Mouse (Mus musculus) G1E (cell line): ENCODE results near the gene Bms1. TPM values are rescaled to one million over a fixed set of nuclear protein-coding genes. Genes with fewer than 3 reads are reported as not detected.

ENCODE experiments used
- ATAC-seq: 2 replicates; pipeline ENCODE4 v1.8.0; 2016; ENCODE audit warnings: mild to moderate bottlenecking; ENCODE audit not compliant: insufficient number of reproducible peaks, poor library complexity, low FRiP score, severe bottlenecking; ENCODE audit errors: extremely low read depth
- DNase-seq: peaks from one replicate; pipeline ENCODE4 v3.0.0; 2012; ENCODE audit warnings: low spot score
- H3K27me3 ChIP-seq: 2 replicates; pipeline ENCODE4 v1.6.1; 2012; ENCODE audit warnings: mild to moderate bottlenecking, low read length, inconsistent platforms; ENCODE audit not compliant: insufficient read depth
- H3K36me3 ChIP-seq: replicated peaks from 2 replicates; pipeline ENCODE3; 2012; ENCODE audit warnings: mild to moderate bottlenecking, inconsistent platforms
- H3K4me1 ChIP-seq: 2 replicates; pipeline ENCODE4 v1.6.1; 2012; ENCODE audit warnings: low read depth, low read length, inconsistent platforms, mixed read lengths; ENCODE audit not compliant: insufficient read depth
- H3K4me3 ChIP-seq: 2 replicates; pipeline ENCODE4 v1.5.1; 2012; ENCODE audit warnings: low read depth, mild to moderate bottlenecking, inconsistent platforms, low read length, moderate library complexity, mixed read lengths
- H3K9me3 ChIP-seq: replicated peaks from 2 replicates; pipeline ENCODE4 v1.6.1; 2012; ENCODE audit warnings: inconsistent platforms
- CTCF ChIP-seq: IDR thresholded peaks from 2 replicates; pipeline ENCODE4 v1.5.1; 2012; ENCODE audit warnings: low read depth, low read length, inconsistent platforms, mixed read lengths
- GATA1 ChIP-seq: IDR thresholded peaks from 2 replicates; pipeline ENCODE4 v1.6.1; 2012; ENCODE audit warnings: borderline replicate concordance, low read length, inconsistent platforms, mixed read lengths
- GATA2 ChIP-seq: IDR thresholded peaks from 2 replicates; pipeline ENCODE4 v1.6.1; 2012; ENCODE audit warnings: low read depth, low read length, inconsistent platforms, borderline replicate concordance
- POLR2AphosphoS5 ChIP-seq: IDR thresholded peaks from 2 replicates; pipeline ENCODE4 v1.6.1; 2012; ENCODE audit warnings: low read depth, low read length, inconsistent platforms; ENCODE audit not compliant: insufficient replicate concordance
- TAL1 ChIP-seq: conservative IDR thresholded peaks from 2 replicates; pipeline ENCODE4 v1.6.1; 2012; ENCODE audit warnings: low read depth, low read length, inconsistent platforms, mixed read lengths
- polyA plus RNA-seq: library from polyadenylated mRNA; stranded (reverse); fragments of >175 nt; gene quantifications from 2 replicates; pipeline ENCODE4 v1.2.3, GENCODE M21; 2012
- total RNA-seq, 2 experiments: library from RNA; stranded (forward) in 1 of 2; stranded (reverse) in 1 of 2; fragments of 200-1000 nt in 1 of 2; fragments of >200 nt in 1 of 2; fragmentation: Nextera tagmentation in 1 of 2; gene quantifications; 2 replicates each; pipeline ENCODE4 v1.2.3; 2014 to 2017

Gene Bms1
- total and polyA plus RNA-seq, 3 experiments, result 55.8 to 198 (median 98.9) TPM

GRCm38 (mm10) chr6:118426666-118427065, 7.4 kb upstream of the Bms1 start:
- DNase-seq, result no peak
- Histone ChIP-seq H3K36me3 (peaks cover 24% of the 10 kb centered on the region), H3K27me3 (no peaks in the 10 kb centered on the region), H3K4me1 (no peaks in the 10 kb centered on the region), H3K4me3 (no peak overlapping the region), H3K9me3 (peaks cover 11% of the 10 kb centered on the region)
- TF ChIP-seq POLR2AphosphoS5 (no peak), CTCF (no peak), GATA2 (no peak)
- ATAC-seq, result no peak

- H3K4me3 ChIP-seq, result no peak overlapping the region
- H3K27me3 ChIP-seq, result no peaks in the 10 kb centered on the region
- no peak for TF ChIP-seq GATA2
- no peak for TF ChIP-seq GATA1
- TF ChIP-seq POLR2AphosphoS5, result no peak
- no peak for TF ChIP-seq TAL1
- no peaks in the 10 kb centered on the region for H3K9me3 ChIP-seq
- DNase-seq (no peak), ATAC-seq (no peak; the same call in 1 of the 2 replicates)
- H3K4me1 ChIP-seq, result peaks cover 56% of the 10 kb centered on the region
- peaks cover 87% of the 10 kb centered on the region for H3K36me3 ChIP-seq
Measured at GRCm38 (mm10) chr6:118410428-118410827, 8.8 kb downstream of the Bms1 start.

- Histone ChIP-seq H3K4me3 (no peak overlapping the region), H3K36me3 (peaks cover 89% of the 10 kb centered on the region), H3K4me1 (peaks cover 54% of the 10 kb centered on the region)
Measured at GRCm38 (mm10) chr6:118408510-118408909, 10.8 kb downstream of the Bms1 start.

GRCm38 (mm10) chr6:118406421-118406820, 12.9 kb downstream of the Bms1 start:
- no peak for ATAC-seq
- Histone ChIP-seq H3K9me3 (no peaks in the 10 kb centered on the region), H3K27me3 (no peaks in the 10 kb centered on the region), H3K4me1 (peaks cover 43% of the 10 kb centered on the region), H3K4me3 (no peak overlapping the region), H3K36me3 (peaks cover 87% of the 10 kb centered on the region)
- DNase-seq, result no peak
- TF ChIP-seq TAL1 (no peak), CTCF (no peak)

More at GRCm38 (mm10) chr6:118408510-118408909, 10.8 kb downstream of the Bms1 start:
- no peak for ATAC-seq
- no peaks in the 10 kb centered on the region for H3K27me3 ChIP-seq
- no peak for DNase-seq
- no peaks in the 10 kb centered on the region for H3K9me3 ChIP-seq
- TF ChIP-seq TAL1, result no peak
- no peak for TF ChIP-seq GATA1
- TF ChIP-seq POLR2AphosphoS5, result no peak
- no peak for TF ChIP-seq GATA2
- no peak for TF ChIP-seq CTCF

GRCm38 (mm10) chr6:118390746-118391145, 28.5 kb downstream of the Bms1 start:
- ATAC-seq, result no peak
- Histone ChIP-seq H3K36me3 (peaks cover 90% of the 10 kb centered on the region), H3K9me3 (no peaks in the 10 kb centered on the region), H3K4me1 (no peaks in the 10 kb centered on the region), H3K4me3 (no peak overlapping the region), H3K27me3 (no peaks in the 10 kb centered on the region)
- TF ChIP-seq CTCF (no peak), GATA2 (no peak), POLR2AphosphoS5 (no peak), GATA1 (no peak), TAL1 (no peak)
- no peak for DNase-seq

GRCm38 (mm10) chr6:118385962-118386361, 33.3 kb downstream of the Bms1 start:
- Histone ChIP-seq H3K4me1 (peaks cover 4% of the 10 kb centered on the region; the same call in 1 of the 2 replicates), H3K4me3 (no peak overlapping the region), H3K27me3 (no peaks in the 10 kb centered on the region), H3K36me3 (peaks cover 87% of the 10 kb centered on the region), H3K9me3 (no peaks in the 10 kb centered on the region)
- ATAC-seq (no peak), DNase-seq (no peak)
- TF ChIP-seq TAL1 (no peak), CTCF (no peak), GATA2 (no peak), GATA1 (no peak), POLR2AphosphoS5 (no peak)

- TF ChIP-seq GATA2 (no peak), GATA1 (no peak), POLR2AphosphoS5 (no peak), TAL1 (no peak), CTCF (no peak)
- DNase-seq, result no peak
- no peak for ATAC-seq
Measured at GRCm38 (mm10) chr6:118381234-118381633, 38.0 kb downstream of the Bms1 start.

More at GRCm38 (mm10) chr6:118381234-118381633, 38.0 kb downstream of the Bms1 start:
- Histone ChIP-seq H3K4me3 (no peak overlapping the region), H3K36me3 (peaks cover 48% of the 10 kb centered on the region), H3K4me1 (peaks cover 16% of the 10 kb centered on the region), H3K9me3 (no peaks in the 10 kb centered on the region), H3K27me3 (peaks cover 14% of the 10 kb centered on the region)
